Mouse (Mus musculus): ENCODE results near the gene Tnks2. TPM values are rescaled to one million over a fixed set of nuclear protein-coding genes. Genes with fewer than 3 reads are reported as not detected.

Tnks2 gene
- total and polyA plus RNA-seq, 2 experiments = 8.6 to 50.9 TPM

- Histone ChIP-seq H3K36me3 (ENCODE audit: control insufficient read depth, insufficient read depth, low read length) (no peaks in the 10 kb centered on the region), H3K27ac (replicated peaks; ENCODE audit: insufficient read depth, low read depth, low read length) (no peak overlapping the region), H3K9ac (ENCODE audit: low read depth, low read length) (no peak overlapping the region), H3K4me3 (ENCODE audit: insufficient read depth, low read depth, low read length) (no peak overlapping the region), H3K27me3 (ENCODE audit: control insufficient read depth, insufficient read depth, low read length) (no peaks in the 10 kb centered on the region), H3K4me1 (ENCODE audit: control insufficient read depth, insufficient read depth, low read length) (peaks cover 5% of the 10 kb centered on the region; the same call in 1 of the 2 replicates), H3K79me2 (ENCODE audit: control insufficient read depth, insufficient read depth, low read length) (no peaks in the 10 kb centered on the region; the same call in 1 of the 2 replicates)
- WGBS = 74% methylated on average over 3 of the region's 3 CpGs
- no peak for DNase-seq (ENCODE audit: extremely low read depth, low read depth, low spot score)
- TF ChIP-seq POLR2A (IDR thresholded peaks at IDR 0.05; ENCODE audit: extremely low read depth, insufficient read depth, low read length) = no peak
- TF ChIP-seq CTCF (IDR thresholded peaks at IDR 0.05; ENCODE audit: low read depth, low read length) = no peak
Observed at GRCm38 (mm10) chr19:36922936-36923335, 88.9 kb downstream of the Tnks2 start.

DNA sequence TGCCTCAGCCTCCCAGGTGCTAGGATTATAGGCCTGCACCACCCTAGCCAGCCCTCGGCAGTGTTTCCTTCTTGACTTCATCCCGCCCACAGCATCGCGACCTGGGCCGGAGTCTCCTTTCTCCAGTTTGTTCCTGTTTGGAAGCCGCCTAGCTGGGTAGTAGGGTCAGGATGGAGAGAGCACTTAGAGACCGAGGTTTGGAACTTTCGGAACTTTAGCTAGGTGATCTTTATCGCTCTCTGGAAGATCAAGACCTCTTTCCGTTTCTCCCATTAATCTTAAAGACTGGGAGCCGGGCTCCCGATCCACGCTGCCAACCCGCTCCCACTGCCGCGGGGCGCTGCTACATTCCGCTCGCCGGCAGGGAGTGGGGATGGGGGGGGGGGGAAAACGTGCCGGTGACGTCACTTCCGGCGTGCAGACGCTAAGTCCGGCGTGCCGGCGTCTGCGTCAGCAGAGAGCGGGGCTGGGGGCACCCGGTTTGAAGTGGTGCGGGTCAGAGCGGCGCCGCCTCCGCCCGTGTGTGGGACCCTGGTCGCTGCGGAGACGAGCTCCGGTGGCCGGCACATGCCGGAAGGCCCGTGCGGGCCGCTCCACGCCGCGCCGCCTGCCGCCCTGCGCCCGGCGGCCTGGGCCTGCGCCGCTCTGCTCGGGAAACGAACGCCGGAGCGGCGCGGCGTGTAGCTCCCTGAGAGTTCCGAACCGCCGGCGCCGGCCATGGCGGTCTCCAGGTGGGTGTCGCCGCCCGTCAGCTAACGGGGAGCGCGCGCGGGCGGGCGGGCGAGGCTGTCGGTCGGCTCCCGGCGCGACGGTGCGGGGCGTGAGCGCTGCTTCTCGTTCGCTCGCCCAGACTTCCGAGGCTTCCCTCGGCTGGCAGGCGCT lies 91.9 kb downstream of the Tnks2 start, which contains the start of gene Btaf1:
Gene Btaf1 (plus strand): TSS at position 409 of the 882 bp plus-strand sequence.
- DNase-seq (ENCODE audit: extremely low read depth, low read depth, low spot score) = peak; percentile 69
- peaks cover 5% of the 10 kb centered on the region; the same call in 1 of the 2 replicates for H3K4me1 ChIP-seq (ENCODE audit: control insufficient read depth, insufficient read depth, low read length)
- under 1% methylated on average over 98 of the region's 98 CpGs for WGBS
- peaks cover 11% of the 10 kb centered on the region; the same call in 1 of the 2 replicates for H3K79me2 ChIP-seq (ENCODE audit: control insufficient read depth, insufficient read depth, low read length)
- H3K27me3 ChIP-seq (ENCODE audit: control insufficient read depth, insufficient read depth, low read length) = no peaks in the 10 kb centered on the region
- H3K36me3 ChIP-seq (ENCODE audit: control insufficient read depth, insufficient read depth, low read length) = no peaks in the 10 kb centered on the region; the same call in 1 of the 2 replicates
- H3K27ac ChIP-seq (replicated peaks; ENCODE audit: insufficient read depth, low read depth, low read length) = peak within 1 kb of the TSS; percentile 94
- TF ChIP-seq POLR2A (IDR thresholded peaks at IDR 0.05; ENCODE audit: extremely low read depth, insufficient read depth, low read length) = peak; percentile 91
- TF ChIP-seq CTCF (IDR thresholded peaks at IDR 0.05; ENCODE audit: low read depth, low read length) = no peak
- peak within 1 kb of the TSS; percentile 99 for H3K9ac ChIP-seq (ENCODE audit: low read depth, low read length)
- H3K4me3 ChIP-seq (ENCODE audit: insufficient read depth, low read depth, low read length) = peak within 1 kb of the TSS; percentile 97

DNA sequence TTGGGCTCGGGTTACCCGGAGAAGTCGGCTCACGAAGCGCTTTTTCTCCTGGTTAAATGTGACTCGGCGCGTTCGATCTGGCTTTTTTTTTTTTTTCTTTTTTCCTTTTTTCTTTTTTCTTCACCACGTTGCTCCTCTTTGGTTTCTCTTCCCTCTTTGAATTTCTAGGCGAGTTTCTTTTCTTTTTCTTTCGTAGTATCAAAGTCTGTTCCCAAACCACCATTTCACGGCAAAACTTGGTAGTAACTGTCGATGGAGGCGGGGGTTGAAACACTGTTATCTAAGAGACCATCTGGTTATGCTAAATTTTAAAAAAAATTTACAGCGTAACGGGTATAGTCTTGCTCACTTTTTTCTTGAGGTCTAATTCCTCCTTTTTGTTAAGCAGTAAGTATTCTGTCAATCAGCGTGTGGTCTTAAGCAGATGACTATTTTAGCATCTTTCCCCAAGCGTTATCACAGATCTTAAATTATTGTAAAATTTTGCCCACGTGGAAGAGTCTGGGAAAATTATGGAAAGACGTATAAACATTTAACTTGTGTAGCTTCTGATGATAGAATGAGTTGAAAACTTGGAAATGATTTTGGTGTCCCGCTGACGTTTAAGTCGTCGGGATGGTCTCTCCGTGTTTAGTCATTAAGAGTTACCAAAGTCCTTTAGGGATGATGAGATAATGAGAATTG lies 92.7 kb downstream of the Tnks2 start:
- Histone ChIP-seq H3K27me3 (ENCODE audit: control insufficient read depth, insufficient read depth, low read length) (no peaks in the 10 kb centered on the region), H3K9ac (ENCODE audit: low read depth, low read length) (peak overlapping the region; percentile 99), H3K4me3 (ENCODE audit: insufficient read depth, low read depth, low read length) (peak overlapping the region; percentile 97), H3K36me3 (ENCODE audit: control insufficient read depth, insufficient read depth, low read length) (no peaks in the 10 kb centered on the region; the same call in 1 of the 2 replicates), H3K79me2 (ENCODE audit: control insufficient read depth, insufficient read depth, low read length) (peaks cover 13% of the 10 kb centered on the region; the same call in 1 of the 2 replicates), H3K27ac (replicated peaks; ENCODE audit: insufficient read depth, low read depth, low read length) (peak overlapping the region; percentile 94), H3K4me1 (ENCODE audit: control insufficient read depth, insufficient read depth, low read length) (peaks cover 5% of the 10 kb centered on the region; the same call in 1 of the 2 replicates)
- DNase-seq (ENCODE audit: extremely low read depth, low read depth, low spot score) = no peak
- TF ChIP-seq CTCF (IDR thresholded peaks at IDR 0.05; ENCODE audit: low read depth, low read length) (no peak), POLR2A (IDR thresholded peaks at IDR 0.05; ENCODE audit: extremely low read depth, insufficient read depth, low read length) (no peak)
- WGBS = under 1% methylated on average over 26 of the region's 26 CpGs

DNA sequence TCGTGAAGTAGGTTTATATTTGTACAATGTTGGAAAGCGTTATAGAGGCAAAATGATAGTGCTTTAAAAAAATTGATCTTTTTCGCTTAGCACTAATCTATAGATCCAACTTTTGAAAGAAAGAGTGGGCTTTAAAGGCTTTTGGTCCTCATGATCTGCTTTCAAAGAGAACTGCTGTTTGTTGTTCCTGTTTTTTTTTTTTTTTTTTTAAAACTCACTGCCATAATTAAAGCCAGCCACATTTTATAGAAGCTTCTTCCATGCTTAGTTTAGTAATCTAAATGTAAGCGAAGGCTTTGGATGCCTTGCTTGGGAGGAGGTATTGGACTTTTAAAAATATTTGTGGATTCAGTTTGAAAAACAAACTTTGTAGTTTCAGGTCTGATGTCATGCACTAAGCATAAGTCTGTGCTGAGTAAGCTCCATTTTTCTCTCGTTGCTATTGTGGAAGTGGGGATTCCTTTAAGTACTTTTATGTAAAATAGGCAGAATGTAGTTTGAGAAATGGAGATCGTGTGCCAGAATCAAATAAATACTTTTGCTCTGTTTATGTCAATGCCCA lies 93.8 kb downstream of the Tnks2 start:
- Histone ChIP-seq H3K27me3 (ENCODE audit: control insufficient read depth, insufficient read depth, low read length) (no peaks in the 10 kb centered on the region), H3K36me3 (ENCODE audit: control insufficient read depth, insufficient read depth, low read length) (no peaks in the 10 kb centered on the region; the same call in 1 of the 2 replicates), H3K4me3 (ENCODE audit: insufficient read depth, low read depth, low read length) (no peak overlapping the region), H3K27ac (replicated peaks; ENCODE audit: insufficient read depth, low read depth, low read length) (no peak overlapping the region), H3K4me1 (ENCODE audit: control insufficient read depth, insufficient read depth, low read length) (peaks cover 5% of the 10 kb centered on the region; the same call in 1 of the 2 replicates), H3K9ac (ENCODE audit: low read depth, low read length) (no peak overlapping the region), H3K79me2 (ENCODE audit: control insufficient read depth, insufficient read depth, low read length) (peaks cover 13% of the 10 kb centered on the region; the same call in 1 of the 2 replicates)
- 70% methylated on average over 6 of the region's 6 CpGs for WGBS
- TF ChIP-seq CTCF (IDR thresholded peaks at IDR 0.05; ENCODE audit: low read depth, low read length) (no peak), POLR2A (IDR thresholded peaks at IDR 0.05; ENCODE audit: extremely low read depth, insufficient read depth, low read length) (no peak)
- DNase-seq (ENCODE audit: extremely low read depth, low read depth, low spot score) = no peak

DNA sequence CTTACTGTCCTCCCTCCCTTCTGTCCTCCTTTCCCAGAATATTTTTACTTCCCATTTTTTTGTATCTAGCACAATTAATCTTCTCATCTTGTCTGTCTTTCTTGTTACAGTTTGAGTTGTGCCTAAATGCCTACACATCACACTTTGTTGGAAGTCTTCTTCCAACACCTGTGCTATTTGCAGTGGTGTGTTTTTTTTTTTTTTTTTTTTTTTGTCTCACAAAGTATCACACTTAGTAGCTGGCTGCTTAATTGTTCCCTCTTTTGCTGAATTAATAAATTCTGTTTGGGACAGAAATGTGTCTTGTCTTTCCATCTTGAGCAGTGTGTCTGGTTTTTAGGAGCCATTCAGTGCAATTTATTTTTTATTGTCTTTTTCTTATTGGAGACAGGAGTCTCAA lies 95.8 kb downstream of the Tnks2 start:
- H3K36me3 ChIP-seq (ENCODE audit: control insufficient read depth, insufficient read depth, low read length) = no peaks in the 10 kb centered on the region; the same call in 1 of the 2 replicates
- no peaks in the 10 kb centered on the region for H3K27me3 ChIP-seq (ENCODE audit: control insufficient read depth, insufficient read depth, low read length)
- peaks cover 17% of the 10 kb centered on the region; the same call in 1 of the 2 replicates for H3K79me2 ChIP-seq (ENCODE audit: control insufficient read depth, insufficient read depth, low read length)
- no peak for DNase-seq (ENCODE audit: extremely low read depth, low read depth, low spot score)
- no peak overlapping the region for H3K4me3 ChIP-seq (ENCODE audit: insufficient read depth, low read depth, low read length)
- no peak overlapping the region for H3K9ac ChIP-seq (ENCODE audit: low read depth, low read length)
- H3K27ac ChIP-seq (replicated peaks; ENCODE audit: insufficient read depth, low read depth, low read length) = no peak overlapping the region
- TF ChIP-seq POLR2A (IDR thresholded peaks at IDR 0.05; ENCODE audit: extremely low read depth, insufficient read depth, low read length) (no peak), CTCF (IDR thresholded peaks at IDR 0.05; ENCODE audit: low read depth, low read length) (no peak)
- peaks cover 5% of the 10 kb centered on the region; the same call in 1 of the 2 replicates for H3K4me1 ChIP-seq (ENCODE audit: control insufficient read depth, insufficient read depth, low read length)
